Mouse (Mus musculus): ENCODE results near the gene Olfr699. TPM values are rescaled to one million over a fixed set of nuclear protein-coding genes. Genes with fewer than 3 reads are reported as not detected.

The Olfr699 gene
- polyA plus RNA-seq, 1 experiment from 2014 or later = not detected

Other genes with a start within 250 kb of the Olfr699 start
- gene Olfr693, start 112.6 kb downstream of the Olfr699 start, polyA plus RNA-seq (2016; fragmentation: Nextera tagmentation; extraction: Ambion mirVana) = not detected in 2 replicates
- not detected in 2 replicates for gene Olfr694, start 101.4 kb downstream of the Olfr699 start, polyA plus RNA-seq (2016; fragmentation: Nextera tagmentation; extraction: Ambion mirVana)
- not detected in 2 replicates for gene Olfr695, start 76.8 kb downstream of the Olfr699 start, polyA plus RNA-seq (2016; fragmentation: Nextera tagmentation; extraction: Ambion mirVana)
- not detected in 2 replicates for gene Olfr697, start 50.8 kb downstream of the Olfr699 start, polyA plus RNA-seq (2016; fragmentation: Nextera tagmentation; extraction: Ambion mirVana)
- gene Olfr698, start 37.8 kb downstream of the Olfr699 start, polyA plus RNA-seq (2016; fragmentation: Nextera tagmentation; extraction: Ambion mirVana) = not detected in 2 replicates
- not detected in 2 replicates for gene Olfr700, start 15.6 kb upstream of the Olfr699 start, polyA plus RNA-seq (2016; fragmentation: Nextera tagmentation; extraction: Ambion mirVana)
- not detected in 2 replicates for gene Olfr701, start 20.9 kb upstream of the Olfr699 start, polyA plus RNA-seq (2016; fragmentation: Nextera tagmentation; extraction: Ambion mirVana)
- not detected in 2 replicates for gene Olfr702, start 40.7 kb upstream of the Olfr699 start, polyA plus RNA-seq (2016; fragmentation: Nextera tagmentation; extraction: Ambion mirVana)
- not detected in 2 replicates for gene Olfr703, start 50.2 kb upstream of the Olfr699 start, polyA plus RNA-seq (2016; fragmentation: Nextera tagmentation; extraction: Ambion mirVana)
- gene Olfr704, start 70.0 kb upstream of the Olfr699 start, polyA plus RNA-seq (2016; fragmentation: Nextera tagmentation; extraction: Ambion mirVana) = not detected in 2 replicates
- not detected in 2 replicates for gene Olfr705, start 83.7 kb upstream of the Olfr699 start, polyA plus RNA-seq (2016; fragmentation: Nextera tagmentation; extraction: Ambion mirVana)
- not detected in 2 replicates for gene Olfr706, start 95.0 kb upstream of the Olfr699 start, polyA plus RNA-seq (2016; fragmentation: Nextera tagmentation; extraction: Ambion mirVana)
- gene Olfr707, start 108.0 kb upstream of the Olfr699 start, polyA plus RNA-seq (2016; fragmentation: Nextera tagmentation; extraction: Ambion mirVana) = not detected in 2 replicates
- gene Olfr1532-ps1, start 114.8 kb upstream of the Olfr699 start, polyA plus RNA-seq (2016; fragmentation: Nextera tagmentation; extraction: Ambion mirVana) = not detected in 2 replicates
- not detected in 2 replicates for gene Olfr709-ps1, start 139.0 kb upstream of the Olfr699 start, polyA plus RNA-seq (2016; fragmentation: Nextera tagmentation; extraction: Ambion mirVana)
- gene Olfr710, start 155.1 kb upstream of the Olfr699 start, polyA plus RNA-seq (2016; fragmentation: Nextera tagmentation; extraction: Ambion mirVana) = not detected in 2 replicates
- not detected in 2 replicates for gene Olfr6, start 170.7 kb upstream of the Olfr699 start, polyA plus RNA-seq (2016; fragmentation: Nextera tagmentation; extraction: Ambion mirVana)
- gene Olfr711, start 182.3 kb upstream of the Olfr699 start, polyA plus RNA-seq (2016; fragmentation: Nextera tagmentation; extraction: Ambion mirVana) = not detected in 2 replicates
- not detected in 2 replicates for gene Olfr2, start 212.9 kb upstream of the Olfr699 start, polyA plus RNA-seq (2016; fragmentation: Nextera tagmentation; extraction: Ambion mirVana)
- gene Olfr713, start 238.0 kb upstream of the Olfr699 start, polyA plus RNA-seq (2016; fragmentation: Nextera tagmentation; extraction: Ambion mirVana) = not detected in 2 replicates